Mouse (Mus musculus): ENCODE data around the gene Gabpa.

Gabpa gene

GRCm38 (mm10) chr16:84884572-84884971 lies 49.8 kb downstream of the Gabpa start:
- DNase-seq (ENCODE audit: low read depth, low spot score): no peak
- Histone ChIP-seq H3K36me3 (ENCODE audit: control insufficient read depth, insufficient read depth, low read length, poor library complexity, severe bottlenecking) (no peaks in the 10 kb centered on the region), H3K27me3 (ENCODE audit: control insufficient read depth, insufficient read depth, low read length, poor library complexity, severe bottlenecking) (no peaks in the 10 kb centered on the region)

DNA sequence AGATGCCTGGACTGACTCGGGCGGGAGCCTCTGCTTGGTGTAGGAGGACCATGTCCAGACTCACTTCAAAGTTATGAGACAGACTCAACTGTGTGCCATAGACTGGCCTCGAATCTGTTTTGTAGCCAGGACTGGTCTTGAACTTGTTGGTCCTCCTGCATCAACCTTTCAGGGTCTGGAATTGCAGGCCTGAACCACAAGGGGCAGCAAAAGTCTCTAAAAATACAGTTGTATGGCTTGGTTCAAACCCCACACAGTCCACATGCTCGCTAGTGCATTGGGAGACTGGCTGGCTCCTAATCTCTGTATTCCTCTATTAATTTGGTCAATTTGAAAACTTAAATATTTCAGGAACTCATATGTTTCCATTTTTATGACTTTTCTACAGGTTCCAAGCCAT lies 68.3 kb downstream of the Gabpa start:
- Histone ChIP-seq H3K27me3 (ENCODE audit: control insufficient read depth, insufficient read depth, low read length, poor library complexity, severe bottlenecking) (no peaks in the 10 kb centered on the region), H3K36me3 (ENCODE audit: control insufficient read depth, insufficient read depth, low read length, poor library complexity, severe bottlenecking) (no peaks in the 10 kb centered on the region)
- no peak for DNase-seq (ENCODE audit: low read depth, low spot score)

GRCm38 (mm10) chr16:84911477-84912165 lies 76.9 kb downstream of the Gabpa start:
- Histone ChIP-seq H3K27me3 (ENCODE audit: control insufficient read depth, insufficient read depth, low read length, poor library complexity, severe bottlenecking) (no peaks in the 10 kb centered on the region), H3K36me3 (ENCODE audit: control insufficient read depth, insufficient read depth, low read length, poor library complexity, severe bottlenecking) (no peaks in the 10 kb centered on the region)
- DNase-seq (ENCODE audit: low read depth, low spot score): no peak
